Mouse (Mus musculus) forebrain, embryonic 16.5 days (tissue): ENCODE results near the gene Pax6. TPM values are rescaled to one million over a fixed set of nuclear protein-coding genes. Genes with fewer than 3 reads are reported as not detected.

Experiments used
- ATAC-seq: fragments of 200-750 bp; cut with Nextera tagmentation; 2 replicates; pipeline ENCODE4 v1.8.0; 2017; ENCODE audit warnings: mild to moderate bottlenecking, moderate library complexity
- H3K27ac ChIP-seq: fragments of 300-500 bp; sonication (generic); 2 replicates; pipeline ENCODE4 v1.5.1; 2014; ENCODE audit warnings: low read length, control low read depth
- H3K27me3 ChIP-seq: fragments of 300-500 bp; sonication (generic); replicated peaks from 2 replicates; pipeline ENCODE4 v1.6.1; 2014; ENCODE audit warnings: low read length; ENCODE audit not compliant: control insufficient read depth, insufficient read depth
- H3K36me3 ChIP-seq: fragments of 300-500 bp; sonication (generic); 2 replicates; pipeline ENCODE4 v1.6.1; 2014; ENCODE audit not compliant: control insufficient read depth, insufficient read depth
- H3K4me1 ChIP-seq: fragments of 300-500 bp; sonication (generic); replicated peaks from 2 replicates; pipeline ENCODE4 v1.6.1; 2014; ENCODE audit warnings: low read length; ENCODE audit not compliant: control insufficient read depth, insufficient read depth
- H3K4me2 ChIP-seq: fragments of 300-500 bp; sonication (generic); 2 replicates; pipeline ENCODE4 v1.6.1; 2014; ENCODE audit warnings: mild to moderate bottlenecking, low read length, control low read depth
- H3K4me3 ChIP-seq: fragments of 300-500 bp; sonication (generic); replicated peaks from 2 replicates; pipeline ENCODE4 v1.5.1; 2014; ENCODE audit warnings: mild to moderate bottlenecking, low read length, control low read depth
- H3K9ac ChIP-seq: fragments of 300-500 bp; sonication (generic); replicated peaks from 2 replicates; pipeline ENCODE4 v1.6.1; 2014; ENCODE audit warnings: low read depth, low read length, control low read depth
- H3K9me3 ChIP-seq: fragments of 300-500 bp; sonication (generic); 2 replicates; pipeline ENCODE4 v1.6.1; 2016; ENCODE audit warnings: low read length; ENCODE audit not compliant: control insufficient read depth
- WGBS: fragments of 180-500 bp; shearing (Covaris S2); extraction: QIAGEN DNeasy Blood & Tissue Kit; methylation state at CpG from one replicate; pipeline ENCODE4 v1.1.7; 2014; 5-methylcytosine and 5-hydroxymethylcytosine counted together
- polyA plus RNA-seq: library from polyadenylated mRNA; unstranded; fragments of >200 nt; fragmentation: Nextera tagmentation; extraction: Ambion mirVana; gene quantifications from 2 replicates; pipeline ENCODE4 v1.2.1, GENCODE M21; 2015

Pax6 gene
- polyA plus RNA-seq, 1 experiment from 2014 or later = 42.2 TPM

DNA sequence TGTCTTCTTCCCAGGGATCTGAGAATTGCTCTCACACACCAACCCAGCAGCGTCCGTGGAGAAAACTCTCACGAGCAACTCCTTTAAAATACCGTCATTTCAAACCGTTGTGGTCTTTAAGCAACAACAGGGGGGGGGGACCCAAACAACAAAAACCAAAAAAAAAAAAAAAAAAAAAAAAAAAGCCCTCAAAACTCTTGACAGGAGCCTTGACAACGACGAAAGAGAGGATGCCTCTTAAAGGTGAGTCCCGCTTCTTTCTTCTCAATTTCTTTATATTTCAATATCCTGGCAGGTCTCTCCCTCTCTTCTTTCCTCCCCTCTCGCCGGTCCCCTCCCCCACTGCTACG lies 7.0 kb downstream of the Pax6 start:
- under 1% methylated on average over 11 of the region's 11 CpGs for WGBS
- no peak for ATAC-seq
- H3K36me3 ChIP-seq = no peaks in the 10 kb centered on the region
- H3K9me3 ChIP-seq = no peaks in the 10 kb centered on the region
- peak overlapping the region; percentile 70 for H3K4me2 ChIP-seq
- H3K27me3 ChIP-seq = peaks cover 19% of the 10 kb centered on the region
- peak overlapping the region; percentile 81 for H3K27ac ChIP-seq
- H3K4me1 ChIP-seq = peaks cover 40% of the 10 kb centered on the region
- H3K4me3 ChIP-seq = peak overlapping the region; percentile 46
- H3K9ac ChIP-seq = peak overlapping the region; percentile 64

DNA sequence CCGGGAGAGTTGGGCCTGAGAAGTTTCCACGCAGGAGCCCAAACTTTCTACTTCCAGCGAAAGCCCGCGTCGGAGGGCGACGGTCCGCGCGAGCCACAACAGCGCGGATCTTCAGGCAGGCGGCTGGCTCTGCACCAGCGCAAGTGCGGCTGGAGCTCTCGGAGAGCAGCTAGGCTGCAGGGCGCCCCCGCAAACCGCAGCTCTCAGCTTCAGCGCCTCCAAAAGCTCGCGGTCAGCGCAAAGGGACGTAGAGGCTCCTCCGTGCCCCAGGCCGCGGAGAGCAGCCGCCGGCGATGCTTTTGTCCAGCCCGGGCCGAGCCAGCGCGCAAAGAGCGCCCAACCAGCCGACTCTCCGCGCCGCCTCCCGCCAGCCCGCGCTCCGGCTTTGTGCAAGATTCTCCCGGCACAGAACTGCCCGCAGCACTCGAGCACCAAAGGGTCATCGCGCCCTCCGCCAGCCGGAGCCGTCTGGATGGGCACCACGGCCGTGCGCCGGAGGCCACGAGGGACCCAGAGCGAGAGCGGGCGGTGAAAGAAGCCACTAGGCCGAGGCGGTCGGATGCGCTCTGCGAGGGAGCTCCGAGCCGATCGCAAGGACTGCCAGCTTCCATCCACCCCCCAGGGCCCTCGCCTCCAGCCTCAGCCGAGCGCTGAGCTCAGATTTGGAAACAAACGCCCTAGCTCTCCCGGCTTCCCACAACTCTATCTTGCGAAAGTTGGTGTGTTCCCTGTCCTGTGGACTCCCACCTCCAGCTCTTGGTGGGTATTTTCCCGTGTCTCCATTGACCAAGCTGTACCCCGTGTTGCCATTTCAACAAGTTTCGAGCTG lies 7.6 kb downstream of the Pax6 start:
- H3K9me3 ChIP-seq = no peaks in the 10 kb centered on the region
- H3K4me1 ChIP-seq = peaks cover 46% of the 10 kb centered on the region
- no peak for ATAC-seq
- peaks cover 19% of the 10 kb centered on the region for H3K27me3 ChIP-seq
- H3K4me3 ChIP-seq = peak overlapping the region; percentile 46
- WGBS = under 1% methylated on average over 73 of the region's 77 CpGs
- peak overlapping the region; percentile 64 for H3K9ac ChIP-seq
- no peaks in the 10 kb centered on the region for H3K36me3 ChIP-seq
- H3K27ac ChIP-seq = peak overlapping the region; percentile 81
- peak overlapping the region; percentile 70 for H3K4me2 ChIP-seq

DNA sequence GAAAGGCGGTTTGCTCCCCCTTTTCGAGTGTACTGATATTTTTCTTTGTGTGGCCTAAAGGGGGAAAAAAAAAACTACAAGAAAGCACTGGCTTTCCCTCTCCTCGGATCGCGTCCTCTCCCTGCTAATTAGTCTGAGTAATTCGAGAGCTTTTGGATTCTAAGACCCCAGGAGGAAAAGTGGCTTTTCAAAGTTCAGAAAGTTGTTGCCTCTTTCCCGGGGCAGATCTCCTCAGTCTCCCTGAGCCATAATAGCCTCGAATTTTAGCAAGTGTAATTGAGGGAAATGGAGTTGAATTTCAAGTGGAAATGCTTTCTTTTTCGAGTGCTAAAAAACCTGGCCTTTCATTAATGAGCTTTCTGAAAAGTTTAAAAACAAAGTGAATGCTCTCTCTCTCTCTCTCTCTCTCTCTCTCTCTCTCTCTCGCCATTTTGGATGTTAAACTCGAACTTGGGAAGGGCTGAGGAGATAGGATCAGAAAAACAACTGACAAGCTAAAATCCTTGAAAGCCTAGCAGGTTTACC lies 8.3 kb downstream of the Pax6 start:
- Histone ChIP-seq H3K36me3 (no peaks in the 10 kb centered on the region), H3K4me1 (peaks cover 52% of the 10 kb centered on the region), H3K27ac (peak overlapping the region; percentile 81), H3K9me3 (no peaks in the 10 kb centered on the region), H3K4me3 (peak overlapping the region; percentile 46), H3K4me2 (peak overlapping the region; percentile 70), H3K9ac (peak overlapping the region; percentile 64), H3K27me3 (peaks cover 19% of the 10 kb centered on the region)
- under 1% methylated on average over 11 of the region's 11 CpGs for WGBS
- ATAC-seq = no peak

DNA sequence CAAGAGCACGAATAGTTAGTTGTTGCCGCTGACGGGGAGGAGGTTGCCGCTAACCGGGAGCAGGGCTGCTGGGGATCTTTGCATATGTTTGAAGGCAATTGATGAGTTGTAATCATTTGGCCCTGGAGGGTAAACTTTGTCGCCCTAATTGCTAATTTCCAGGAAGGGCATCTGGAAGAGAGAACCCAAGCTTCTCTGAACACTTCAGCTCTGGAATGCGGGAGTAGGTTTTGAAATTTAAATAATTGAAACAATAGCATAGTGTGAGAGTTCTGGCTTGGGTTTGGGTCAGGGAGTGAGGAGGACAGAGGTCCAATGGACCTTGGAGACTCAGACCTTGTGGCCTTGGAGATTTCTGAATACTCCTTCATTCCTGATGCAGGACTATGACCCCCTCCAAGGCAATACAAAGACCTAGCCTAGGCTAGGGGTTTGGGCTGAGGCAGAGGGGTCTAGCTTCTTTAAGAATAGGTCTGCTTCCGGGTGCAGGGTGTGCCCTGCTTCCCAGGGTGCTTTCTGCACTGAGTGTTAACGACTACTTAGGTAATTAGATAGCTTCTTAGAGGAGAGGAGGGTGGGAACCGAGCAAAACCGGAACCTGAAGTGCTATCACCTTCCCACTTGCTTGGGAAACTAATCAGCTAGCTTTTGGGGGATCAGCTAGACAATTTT lies 8.9 kb downstream of the Pax6 start:
- Histone ChIP-seq H3K4me3 (peak overlapping the region; percentile 46), H3K4me1 (peaks cover 57% of the 10 kb centered on the region), H3K9me3 (no peaks in the 10 kb centered on the region), H3K27ac (peak overlapping the region; percentile 13; the same call in 1 of the 2 replicates), H3K4me2 (peak overlapping the region; percentile 70), H3K36me3 (no peaks in the 10 kb centered on the region), H3K9ac (peak overlapping the region; percentile 48), H3K27me3 (peaks cover 19% of the 10 kb centered on the region)
- no peak for ATAC-seq
- WGBS = 1% methylated on average over 11 of the region's 11 CpGs

DNA sequence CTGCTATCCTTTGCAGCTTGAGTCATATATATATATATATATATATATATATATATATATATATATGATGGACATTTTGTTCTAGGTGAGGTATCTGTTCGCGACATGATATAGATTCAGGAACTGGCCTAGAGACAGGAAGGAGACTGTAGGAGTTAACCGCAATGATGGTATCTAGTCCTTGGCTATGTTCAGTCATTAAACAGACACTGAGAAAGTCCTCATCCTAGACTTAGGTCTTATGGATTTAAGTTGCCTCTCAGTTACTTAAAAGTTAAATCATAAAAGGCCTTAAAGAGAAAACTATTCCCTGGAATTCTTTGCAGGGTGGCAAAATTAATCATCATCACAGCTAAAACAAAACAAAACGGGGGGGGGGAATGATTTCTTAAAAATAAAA lies 9.6 kb downstream of the Pax6 start:
- Histone ChIP-seq H3K4me1 (peaks cover 60% of the 10 kb centered on the region), H3K27ac (no peak overlapping the region)

DNA sequence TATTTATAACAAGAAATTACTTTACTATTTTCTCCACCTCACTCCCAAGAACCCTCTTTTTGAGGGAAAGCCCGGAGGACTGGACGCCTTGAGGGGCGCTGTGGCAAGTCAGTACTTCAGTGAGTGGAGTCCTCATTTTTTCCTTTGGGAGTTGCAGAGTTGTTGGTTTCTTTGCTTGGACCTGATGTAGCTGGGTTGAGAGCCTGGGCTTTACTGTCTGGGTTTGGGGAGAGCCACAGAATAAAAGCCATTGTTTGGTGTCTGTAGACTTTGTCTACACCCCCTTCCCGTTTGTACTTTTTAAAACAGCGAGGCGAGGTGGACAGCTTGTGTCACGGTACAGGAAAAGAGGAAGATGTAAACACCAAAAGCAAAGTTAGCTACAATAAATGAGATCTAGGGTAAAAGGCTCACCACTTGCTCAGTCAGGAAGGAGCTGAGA lies 10.2 kb downstream of the Pax6 start:
- Histone ChIP-seq H3K27ac (peak overlapping the region; percentile 27; the same call in 1 of the 2 replicates), H3K4me1 (peaks cover 59% of the 10 kb centered on the region), H3K4me2 (peak overlapping the region; percentile 41), H3K36me3 (no peaks in the 10 kb centered on the region), H3K27me3 (peaks cover 17% of the 10 kb centered on the region), H3K4me3 (peak overlapping the region; percentile 46), H3K9me3 (no peaks in the 10 kb centered on the region), H3K9ac (peak overlapping the region; percentile 44)
- ATAC-seq = no peak
- 13% methylated on average over 7 of the region's 7 CpGs for WGBS

More for the DNA sequence above, 9.6 kb downstream of the Pax6 start:
- Histone ChIP-seq H3K4me3 (peak overlapping the region; percentile 46), H3K27me3 (peaks cover 14% of the 10 kb centered on the region), H3K36me3 (no peaks in the 10 kb centered on the region), H3K9me3 (no peaks in the 10 kb centered on the region), H3K9ac (no peak overlapping the region; the same call in 1 of the 2 replicates), H3K4me2 (peak overlapping the region; percentile 41)
- ATAC-seq = no peak
- 7% methylated on average over 4 of the region's 4 CpGs for WGBS

DNA sequence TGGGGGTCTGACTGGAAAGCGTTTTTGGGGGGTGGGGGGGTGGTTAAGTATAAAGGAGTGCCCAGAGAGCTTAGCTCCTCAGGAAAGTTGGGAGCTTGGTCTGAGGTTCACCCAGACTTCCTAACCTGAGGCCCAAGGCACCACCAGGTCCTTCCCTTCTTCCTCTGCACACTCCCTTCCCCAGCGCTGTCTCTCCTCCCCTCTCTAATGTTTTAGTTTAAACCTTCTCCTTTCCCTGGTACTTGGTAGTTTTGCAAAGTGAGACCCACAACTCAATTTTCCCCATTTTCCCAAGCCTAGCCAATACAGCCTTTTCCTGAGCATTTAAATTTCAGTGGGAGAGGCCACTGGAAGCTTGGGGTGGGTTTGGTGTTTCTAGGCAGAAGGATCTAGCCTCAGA lies 10.6 kb downstream of the Pax6 start:
- 22% methylated on average over 2 of the region's 2 CpGs for WGBS
- H3K36me3 ChIP-seq = no peaks in the 10 kb centered on the region
- peak overlapping the region; percentile 41 for H3K4me2 ChIP-seq
- peaks cover 56% of the 10 kb centered on the region for H3K4me1 ChIP-seq
- peak overlapping the region; percentile 27; the same call in 1 of the 2 replicates for H3K27ac ChIP-seq
- peak overlapping the region; percentile 46 for H3K4me3 ChIP-seq
- ATAC-seq = no peak
- peak overlapping the region; percentile 44 for H3K9ac ChIP-seq
- H3K9me3 ChIP-seq = no peaks in the 10 kb centered on the region
- peaks cover 17% of the 10 kb centered on the region for H3K27me3 ChIP-seq

DNA sequence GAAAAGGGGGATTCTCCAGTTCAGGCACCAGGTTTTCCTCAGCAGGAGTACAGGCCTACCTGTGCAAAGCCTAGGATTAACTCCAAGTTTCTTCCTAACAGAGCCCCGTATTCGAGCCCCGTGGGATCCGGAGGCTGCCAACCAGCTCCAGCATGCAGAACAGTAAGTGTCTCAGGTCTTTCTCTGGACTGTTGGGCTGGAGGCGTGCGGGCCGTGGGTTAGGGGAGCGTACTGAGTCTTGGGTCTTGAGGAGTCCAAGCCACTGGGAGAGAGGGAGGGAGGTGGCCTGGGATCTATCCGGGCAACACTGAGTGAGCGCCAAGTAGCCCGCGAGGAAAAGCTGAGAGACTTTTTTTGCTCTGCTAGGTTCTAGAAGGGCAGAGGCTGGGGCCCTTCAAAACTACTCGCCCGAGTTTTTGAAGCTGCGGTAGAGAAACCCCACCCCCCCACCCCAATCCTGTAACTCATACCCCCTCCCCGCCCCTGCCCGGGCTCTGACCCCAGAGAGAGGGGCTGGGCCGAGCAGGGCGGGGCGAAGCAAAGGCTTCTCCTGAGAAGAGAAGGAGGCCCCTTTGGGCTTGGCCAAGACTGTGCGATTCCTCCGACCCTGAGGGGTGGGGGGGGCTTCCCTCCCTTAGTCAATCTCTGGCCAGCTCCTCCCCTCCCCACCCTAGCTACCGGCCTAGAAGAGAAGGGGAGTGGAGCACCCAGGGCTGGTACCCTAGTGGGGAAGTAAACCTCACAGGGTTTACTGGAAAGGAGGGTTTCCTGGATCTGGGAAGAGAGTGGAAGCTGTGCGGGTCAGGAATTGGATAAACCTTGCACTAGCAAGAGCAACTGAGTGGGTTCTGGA lies 11.7 kb downstream of the Pax6 start:
- Histone ChIP-seq H3K4me3 (peak overlapping the region; percentile 46), H3K27me3 (peaks cover 21% of the 10 kb centered on the region), H3K9ac (peak overlapping the region; percentile 53), H3K4me1 (peaks cover 46% of the 10 kb centered on the region), H3K27ac (peak overlapping the region; percentile 69), H3K9me3 (no peaks in the 10 kb centered on the region), H3K36me3 (no peaks in the 10 kb centered on the region), H3K4me2 (peak overlapping the region; percentile 41)
- WGBS = 5% methylated on average over 20 of the region's 24 CpGs
- peak; percentile 71 for ATAC-seq
